ENCODE assay signal across 35 mouse cellular contexts in genomic region chr1:13455572-13455971, GRCm38 (mm10).
"Had no signal": no experiment of that assay in that cellular context is flagged by ENCODE, and none has a peak within 500 bp of the region (broad histone marks: within the 10 kb centered on the region; RNA-seq: fewer than 3 reads in every experiment).

No protein-coding gene starts in this region.

- ATAC-seq: hindbrain, embryonic 16.5 days; hindbrain, postnatal 0 days; inflammation-experienced regulatory T-cells, adult 6 months; intestine, embryonic 15.5 days; intestine, embryonic 16.5 days; intestine, postnatal 0 days had no signal

- H3K36me3 ChIP-seq: heart, embryonic 10.5 days; heart, embryonic 12.5 days; heart, embryonic 13.5 days; heart, embryonic 15.5 days; hindbrain, embryonic 10.5 days; hindbrain, embryonic 12.5 days; hindbrain, embryonic 15.5 days; intestine, embryonic 15.5 days; kidney, embryonic 15.5 days had no signal

- H3K4me3 ChIP-seq: heart, embryonic 10.5 days; heart, embryonic 12.5 days; heart, embryonic 13.5 days; heart, embryonic 15.5 days; hindbrain, embryonic 10.5 days; hindbrain, embryonic 12.5 days; hindbrain, embryonic 15.5 days; intestine, embryonic 15.5 days; kidney, embryonic 15.5 days; layer of hippocampus, adult 2 months; left cerebral cortex, adult 2 months had no signal

- H3K4me1 ChIP-seq: heart, embryonic 10.5 days; heart, embryonic 12.5 days; heart, embryonic 13.5 days; heart, embryonic 15.5 days; hindbrain, embryonic 10.5 days; hindbrain, embryonic 12.5 days; hindbrain, embryonic 15.5 days; intestine, embryonic 15.5 days; kidney, embryonic 15.5 days had no signal

- H3K9me3 ChIP-seq: heart, embryonic 15.5 days; hindbrain, embryonic 12.5 days; hindbrain, embryonic 15.5 days; intestine, embryonic 15.5 days; kidney, embryonic 15.5 days had no signal

- H3K9ac ChIP-seq: heart, embryonic 12.5 days; heart, embryonic 13.5 days; heart, embryonic 15.5 days; hindbrain, embryonic 12.5 days; hindbrain, embryonic 14.5 days; hindbrain, embryonic 15.5 days; intestine, embryonic 15.5 days; kidney, embryonic 15.5 days had no signal

- H3K27ac ChIP-seq: heart, embryonic 10.5 days; heart, embryonic 13.5 days; heart, embryonic 15.5 days; hindbrain, embryonic 10.5 days; hindbrain, embryonic 12.5 days; hindbrain, embryonic 14.5 days; hindbrain, embryonic 15.5 days; hindbrain, postnatal 0 days; intestine, embryonic 15.5 days; kidney, embryonic 15.5 days; kidney, postnatal 0 days; layer of hippocampus, adult 2 months; left cerebral cortex, adult 2 months had no signal

- H3K4me2 ChIP-seq: heart, embryonic 11.5 days; heart, embryonic 12.5 days; heart, embryonic 13.5 days; heart, embryonic 15.5 days; hindbrain, embryonic 12.5 days; hindbrain, embryonic 14.5 days; hindbrain, embryonic 15.5 days; intestine, embryonic 15.5 days; kidney, embryonic 15.5 days had no signal

- DNase-seq: heart, postnatal 10 days; heart, postnatal 14 days; heart, postnatal 36 days; heart, postnatal 4 days; kidney, adult 11 months; kidney, adult 18-20 months; kidney, adult 2 months; kidney, adult 8-10 months; kidney, adult 9 months; kidney, postnatal 10 days; kidney, postnatal 14 days; kidney, postnatal 25 days; kidney, postnatal 36 days; kidney, postnatal 4 days; layer of hippocampus, adult 9-11 months; layer of hippocampus, postnatal 36 days had no signal

- H3K27me3 ChIP-seq: heart, embryonic 12.5 days; heart, embryonic 13.5 days; heart, embryonic 15.5 days; hindbrain, embryonic 12.5 days; hindbrain, embryonic 15.5 days; intestine, embryonic 15.5 days; kidney, embryonic 15.5 days had no signal
